Mouse (Mus musculus) v-Abl transformed pro-B cells (cell line): ENCODE results near the gene Ptprn2.

Experiments
- in situ Hi-C, 2 experiments: fragments of 400-800 bp; cut with MboI; formaldehyde crosslinking; loops; one replicate each; pipeline ENCODE4 v1.15.1; 2025; ENCODE audit not compliant: unreplicated experiment in 2 of 2

The Ptprn2 gene

GRCm38 (mm10) chr12:117039411-117039810 lies 553.9 kb downstream of the Ptprn2 start:
- in situ Hi-C loops = no loop called here

GRCm38 (mm10) chr12:117041409-117041808 lies 555.9 kb downstream of the Ptprn2 start:
- in situ Hi-C loops = no loop called here

- in situ Hi-C loops = no loop called here
Observed at GRCm38 (mm10) chr12:117042706-117043105, 557.2 kb downstream of the Ptprn2 start.

- in situ Hi-C loops = no loop called here
Observed at GRCm38 (mm10) chr12:117047384-117048251, 562.1 kb downstream of the Ptprn2 start.

GRCm38 (mm10) chr12:117049829-117050228 lies 564.3 kb downstream of the Ptprn2 start:
- in situ Hi-C loops = no loop called here

GRCm38 (mm10) chr12:117053223-117053850 lies 567.8 kb downstream of the Ptprn2 start:
- in situ Hi-C loops = no loop called here

- in situ Hi-C loops = no loop called here
Observed at GRCm38 (mm10) chr12:117053851-117054769, 568.6 kb downstream of the Ptprn2 start.

GRCm38 (mm10) chr12:117054925-117055570 lies 569.5 kb downstream of the Ptprn2 start:
- in situ Hi-C loops = no loop called here

GRCm38 (mm10) chr12:117058184-117058958 lies 572.9 kb downstream of the Ptprn2 start:
- in situ Hi-C loops = no loop called here

- in situ Hi-C loops = no loop called here
Observed at GRCm38 (mm10) chr12:117058975-117059374, 573.5 kb downstream of the Ptprn2 start.

- in situ Hi-C loops = no loop called here
Observed at GRCm38 (mm10) chr12:117077664-117078063, 592.1 kb downstream of the Ptprn2 start.

GRCm38 (mm10) chr12:117078945-117079344 lies 593.4 kb downstream of the Ptprn2 start:
- in situ Hi-C loops = no loop called here

- in situ Hi-C loops = no loop called here
Observed at GRCm38 (mm10) chr12:117079724-117080123, 594.2 kb downstream of the Ptprn2 start.

- in situ Hi-C loops = no loop called here
Observed at GRCm38 (mm10) chr12:117083856-117084701, 598.6 kb downstream of the Ptprn2 start.

- in situ Hi-C loops = no loop called here
Observed at GRCm38 (mm10) chr12:117084702-117085409, 599.3 kb downstream of the Ptprn2 start.

GRCm38 (mm10) chr12:117085661-117086335 lies 600.3 kb downstream of the Ptprn2 start:
- in situ Hi-C loops = no loop called here

GRCm38 (mm10) chr12:117092345-117093107 lies 607.0 kb downstream of the Ptprn2 start:
- in situ Hi-C loops = no loop called here
